27 mouse cellular contexts compared by ENCODE assay signal in genomic region chr8:90834321-90834672, GRCm38 (mm10). TPM values are rescaled to one million over a fixed set of nuclear protein-coding genes. Genes with fewer than 3 reads are reported as not detected.
DNase-seq lines count a peak whose midpoint lies in the region; ATAC-seq and TF ChIP-seq lines count a peak whose summit lies in the region.
"Had no signal": no experiment of that assay in that cellular context is flagged by ENCODE, and none has a peak within 500 bp of the region (broad histone marks: within the 10 kb centered on the region; RNA-seq: fewer than 3 reads in every experiment).

No protein-coding gene starts in this region.

- no peaks in the 10 kb centered on the region for H3K36me3 ChIP-seq in hindbrain, embryonic 10.5 days
- no peaks in the 10 kb centered on the region for H3K36me3 ChIP-seq in hindbrain, embryonic 13.5 days
- H3K36me3 ChIP-seq in ES-Bruce4 (ENCODE audit: control insufficient read depth, insufficient read depth, low read length, poor library complexity, severe bottlenecking): no peaks in the 10 kb centered on the region; the same call in 1 of the 2 replicates
- H3K36me3 ChIP-seq in limb, embryonic 10.5 days: no peaks in the 10 kb centered on the region
- no peaks in the 10 kb centered on the region for H3K36me3 ChIP-seq in myocyte (ENCODE audit: control insufficient read depth, insufficient read depth)
- H3K36me3 ChIP-seq in midbrain, embryonic 14.5 days (ENCODE audit: control insufficient read depth, insufficient read depth, low read length): no peaks in the 10 kb centered on the region
- H3K36me3 ChIP-seq in forebrain, embryonic 11.5 days (ENCODE audit: control insufficient read depth, insufficient read depth, low read length): no peaks in the 10 kb centered on the region
- H3K36me3 ChIP-seq: embryonic facial prominence, embryonic 15.5 days; heart, embryonic 15.5 days; hindbrain, embryonic 15.5 days; neural tube, embryonic 15.5 days had no signal

- TF ChIP-seq CTCF in ES-Bruce4 (IDR thresholded peaks at IDR 0.05; ENCODE audit: low read depth, low read length): no peak

- H3K4me1 ChIP-seq in hindbrain, embryonic 10.5 days (replicated peaks): peaks cover 32% of the 10 kb centered on the region
- H3K4me1 ChIP-seq in hindbrain, embryonic 13.5 days (replicated peaks): peaks cover 21% of the 10 kb centered on the region
- peaks cover 8% of the 10 kb centered on the region for H3K4me1 ChIP-seq in ES-Bruce4 (ENCODE audit: control insufficient read depth, insufficient read depth, low read length)
- peaks cover 41% of the 10 kb centered on the region for H3K4me1 ChIP-seq in limb, embryonic 10.5 days
- H3K4me1 ChIP-seq in midbrain, embryonic 14.5 days (ENCODE audit: control insufficient read depth, insufficient read depth, low read length): 0 out of 2 replicates have a peak, but pooled peaks cover 2% of the 10 kb centered on the region
- peaks cover under 1% of the 10 kb centered on the region; the same call in 1 of the 2 replicates for H3K4me1 ChIP-seq in forebrain, embryonic 11.5 days (replicated peaks; ENCODE audit: control insufficient read depth, insufficient read depth, low read length)

- no peak overlapping the region for H3K4me2 ChIP-seq in hindbrain, embryonic 13.5 days
- H3K4me2 ChIP-seq in myocyte (ENCODE audit: low read depth): peak overlapping the region; percentile 45
- H3K4me2 ChIP-seq in midbrain, embryonic 14.5 days (ENCODE audit: low read length): no peak overlapping the region
- no peak overlapping the region for H3K4me2 ChIP-seq in forebrain, embryonic 11.5 days (ENCODE audit: low read depth, low read length, severe bottlenecking)
- H3K4me2 ChIP-seq: embryonic facial prominence, embryonic 15.5 days; heart, embryonic 15.5 days; hindbrain, embryonic 15.5 days; liver, embryonic 11.5 days; neural tube, embryonic 15.5 days had no signal

- H3K9ac ChIP-seq in hindbrain, embryonic 13.5 days: no peak overlapping the region
- H3K9ac ChIP-seq in ES-Bruce4 (ENCODE audit: low read depth, poor library complexity, severe bottlenecking): no peak overlapping the region
- no peak overlapping the region for H3K9ac ChIP-seq in midbrain, embryonic 14.5 days (replicated peaks; ENCODE audit: low read length)
- no peak overlapping the region for H3K9ac ChIP-seq in forebrain, embryonic 11.5 days (ENCODE audit: low read length)
- H3K9ac ChIP-seq: embryonic facial prominence, embryonic 15.5 days; heart, embryonic 15.5 days; hindbrain, embryonic 15.5 days; neural tube, embryonic 15.5 days had no signal

- H3K4me3 ChIP-seq in hindbrain, embryonic 10.5 days: no peak overlapping the region
- H3K4me3 ChIP-seq in hindbrain, embryonic 13.5 days: no peak overlapping the region
- H3K4me3 ChIP-seq in ES-Bruce4 (ENCODE audit: low read depth, low read length): no peak overlapping the region
- no peak overlapping the region for H3K4me3 ChIP-seq in limb, embryonic 10.5 days
- H3K4me3 ChIP-seq in myocyte: no peak overlapping the region
- no peak overlapping the region for H3K4me3 ChIP-seq in midbrain, embryonic 14.5 days (replicated peaks; ENCODE audit: low read depth, low read length)
- H3K4me3 ChIP-seq in forebrain, embryonic 11.5 days (ENCODE audit: low read depth, low read length): no peak overlapping the region
- H3K4me3 ChIP-seq: embryonic facial prominence, embryonic 15.5 days; heart, embryonic 15.5 days; hindbrain, embryonic 15.5 days; neural tube, embryonic 15.5 days had no signal

- TF ChIP-seq EP300 in ES-Bruce4 (IDR thresholded peaks at IDR 0.05; ENCODE audit: insufficient read depth, low read depth, low read length): no peak

- no peaks in the 10 kb centered on the region for H3K27me3 ChIP-seq in hindbrain, embryonic 10.5 days (ENCODE audit: insufficient read depth, poor library complexity, severe bottlenecking)
- no peaks in the 10 kb centered on the region for H3K27me3 ChIP-seq in hindbrain, embryonic 13.5 days
- H3K27me3 ChIP-seq in ES-Bruce4 (ENCODE audit: control insufficient read depth, insufficient read depth, low read length, poor library complexity, severe bottlenecking) (no peaks in the 10 kb centered on the region), myocyte (ENCODE audit: control insufficient read depth, insufficient read depth, insufficient read length) (no peaks in the 10 kb centered on the region)
- no peaks in the 10 kb centered on the region for H3K27me3 ChIP-seq in limb, embryonic 10.5 days (ENCODE audit: low read depth, poor library complexity, severe bottlenecking)
- no peaks in the 10 kb centered on the region for H3K27me3 ChIP-seq in midbrain, embryonic 14.5 days (ENCODE audit: control insufficient read depth, insufficient read depth, low read length)
- H3K27me3 ChIP-seq in forebrain, embryonic 11.5 days (ENCODE audit: control insufficient read depth, insufficient read depth, low read length): no peaks in the 10 kb centered on the region
- H3K27me3 ChIP-seq: embryonic facial prominence, embryonic 15.5 days; heart, embryonic 15.5 days; hindbrain, embryonic 15.5 days; neural tube, embryonic 15.5 days had no signal

- DNase-seq in hindbrain, embryonic 10.5 days (ENCODE audit: low spot score): no peak
- DNase-seq in limb, embryonic 10.5 days (ENCODE audit: low spot score): no peak
- DNase-seq in midbrain, embryonic 14.5 days: no peak
- no peak for DNase-seq in forebrain, embryonic 11.5 days (ENCODE audit: low spot score)
- no peak for DNase-seq in frontal cortex, postnatal 14 days (ENCODE audit: low spot score in 2 of 2)
- DNase-seq: adrenal gland, postnatal 10 days; cerebellum, adult 9-10 months; heart, postnatal 36 days; layer of hippocampus, adult 9-11 months; lung, adult 2 months; lung, postnatal 14 days; right cerebral cortex, adult 18-20 months; thymus, adult 18-20 months; thymus, postnatal 4 days had no signal

- H3K79me2 ChIP-seq in myocyte (ENCODE audit: control insufficient read depth, insufficient read depth): no peaks in the 10 kb centered on the region

- peak overlapping the region; percentile 35 for H3K27ac ChIP-seq in hindbrain, embryonic 10.5 days
- H3K27ac ChIP-seq in hindbrain, embryonic 13.5 days: no peak overlapping the region
- peak overlapping the region; percentile 16; the same call in 1 of the 2 replicates for H3K27ac ChIP-seq in ES-Bruce4 (ENCODE audit: insufficient read depth, low read length)
- H3K27ac ChIP-seq in limb, embryonic 10.5 days: peak overlapping the region; percentile 37; the same call in 1 of the 2 replicates
- no peak overlapping the region for H3K27ac ChIP-seq in midbrain, embryonic 14.5 days (replicated peaks; ENCODE audit: low read depth, low read length)
- H3K27ac ChIP-seq in forebrain, embryonic 11.5 days (ENCODE audit: low read depth, low read length): no peak overlapping the region
- H3K27ac ChIP-seq: embryonic facial prominence, embryonic 15.5 days; heart, embryonic 15.5 days; hindbrain, embryonic 15.5 days; neural tube, embryonic 15.5 days had no signal

- no peak overlapping the region for H3ac ChIP-seq in myocyte (ENCODE audit: control insufficient read depth, insufficient read length)

- no peak for TF ChIP-seq POLR2A in ES-Bruce4 (IDR thresholded peaks at IDR 0.05; ENCODE audit: insufficient read depth, low read length)
- no peak for TF ChIP-seq POLR2A in myocyte (IDR thresholded peaks at IDR 0.05; ENCODE audit: insufficient read length, low read depth)

- ATAC-seq in hindbrain, embryonic 13.5 days (ENCODE audit: low FRiP score): no peak
- ATAC-seq in midbrain, embryonic 14.5 days (ENCODE audit: low FRiP score, low TSS enrichment): no peak
- ATAC-seq in forebrain, embryonic 11.5 days (replicated peaks; ENCODE audit: low FRiP score): no peak
- ATAC-seq: activated CD4-positive, CD25-positive, alpha-beta regulatory T cell, adult 4 months; CD4-positive, CD25-positive, alpha-beta regulatory T cell, adult 4 months; forebrain, embryonic 16.5 days had no signal

- no peaks in the 10 kb centered on the region for H3K9me3 ChIP-seq in hindbrain, embryonic 10.5 days
- H3K9me3 ChIP-seq in hindbrain, embryonic 13.5 days: no peaks in the 10 kb centered on the region
- no peaks in the 10 kb centered on the region for H3K9me3 ChIP-seq in ES-Bruce4 (replicated peaks; ENCODE audit: control insufficient read depth, insufficient read depth, low read length, poor library complexity, severe bottlenecking)
- no peaks in the 10 kb centered on the region for H3K9me3 ChIP-seq in limb, embryonic 10.5 days (replicated peaks)
- no peaks in the 10 kb centered on the region for H3K9me3 ChIP-seq in midbrain, embryonic 14.5 days (ENCODE audit: control insufficient read depth, low read length)
- no peaks in the 10 kb centered on the region for H3K9me3 ChIP-seq in forebrain, embryonic 11.5 days (ENCODE audit: control insufficient read depth, low read length)
- H3K9me3 ChIP-seq: embryonic facial prominence, embryonic 15.5 days; heart, embryonic 15.5 days; hindbrain, embryonic 15.5 days; neural tube, embryonic 15.5 days had no signal

- 88% methylated on average over 3 of the region's 3 CpGs for WGBS in hindbrain, embryonic 10.5 days
- WGBS in hindbrain, embryonic 13.5 days: 88% methylated on average over 3 of the region's 3 CpGs
- 80% methylated on average over 3 of the region's 3 CpGs for WGBS in limb, embryonic 10.5 days
- WGBS in midbrain, embryonic 14.5 days: 94% methylated on average over 3 of the region's 3 CpGs
- WGBS in forebrain, embryonic 11.5 days: 78% methylated on average over 3 of the region's 3 CpGs

TF ChIP-seq in myocyte, 11 proteins besides CTCF, POLR2A, EP300 and RAD21 (continues in another document):
- TF ChIP-seq REST (IDR thresholded peaks at IDR 0.05; ENCODE audit: insufficient read depth, insufficient read length): no peak

RNA-seq across cellular contexts. Expression of gene Chd9, which starts 6.1 kb away (rescaled TPM):
- 38.0 and 40.2 TPM in 2 replicates for polyA plus RNA-seq in hindbrain, embryonic 10.5 days (2016; fragmentation: Nextera tagmentation; extraction: Ambion mirVana)
- polyA plus RNA-seq in hindbrain, embryonic 13.5 days (2015; fragmentation: Nextera tagmentation; extraction: Ambion mirVana): 76.4 and 89.0 TPM in 2 replicates
- polyA plus RNA-seq in ES-Bruce4 (2011; ENCODE audit: insufficient read depth, insufficient read length, low read depth, missing spikeins) (67.7 and 71.6 TPM in 2 replicates), myocyte (2012; fragmentation: generic; extraction: Trizol) (29.6 TPM)
- polyA plus RNA-seq in limb, embryonic 10.5 days (2016; fragmentation: Nextera tagmentation; extraction: Ambion mirVana): 35.8 and 45.5 TPM in 2 replicates
- polyA plus RNA-seq in midbrain, embryonic 14.5 days (2014; fragmentation: Nextera tagmentation; extraction: Ambion mirVana): 90.8 and 92.9 TPM in 2 replicates
- 47.7 and 52.0 TPM in 2 replicates for polyA plus RNA-seq in forebrain, embryonic 11.5 days (2014; fragmentation: Nextera tagmentation; extraction: Ambion mirVana)

RNA-seq across cellular contexts. Expression of gene Gm19935, which starts 17.1 kb away (rescaled TPM):
- polyA plus RNA-seq in hindbrain, embryonic 10.5 days (2016; fragmentation: Nextera tagmentation; extraction: Ambion mirVana): 0.16 and 0.73 TPM in 2 replicates
- polyA plus RNA-seq in hindbrain, embryonic 13.5 days (2015; fragmentation: Nextera tagmentation; extraction: Ambion mirVana): 1.9 and 3.0 TPM in 2 replicates
- polyA plus RNA-seq in ES-Bruce4 (2011; ENCODE audit: insufficient read depth, insufficient read length, low read depth, missing spikeins): not detected in 2 replicates
- polyA plus RNA-seq in limb, embryonic 10.5 days (2016; fragmentation: Nextera tagmentation; extraction: Ambion mirVana): not detected in 2 replicates
- not detected for polyA plus RNA-seq in myocyte (2012; fragmentation: generic; extraction: Trizol)
- polyA plus RNA-seq in midbrain, embryonic 14.5 days (2014; fragmentation: Nextera tagmentation; extraction: Ambion mirVana): 0.22 TPM in 1 of 2 replicates, not detected in the other
- polyA plus RNA-seq in forebrain, embryonic 11.5 days (2014; fragmentation: Nextera tagmentation; extraction: Ambion mirVana): not detected in 2 replicates
- polyA plus RNA-seq: activated CD4-positive, CD25-positive, alpha-beta regulatory T cell, adult 4 months; CD4-positive, CD25-positive, alpha-beta regulatory T cell, adult 4 months; heart, embryonic 15.5 days; intestine, embryonic 14.5 days; kidney, embryonic 16.5 days; liver, embryonic 11.5 days had no signal

Comparison
In these comparisons a context has a peak if more than half of its experiments do, and no peak if none do; other contexts are left out.
1. H3K27ac ChIP-seq: peak in hindbrain, embryonic 10.5 days (single experiment), ES-Bruce4 (single experiment) and limb, embryonic 10.5 days (single experiment); none in hindbrain, embryonic 13.5 days (single experiment), midbrain, embryonic 14.5 days (single experiment) and forebrain, embryonic 11.5 days (single experiment).